Mouse (Mus musculus): ENCODE data around the gene Snx12. TPM values are rescaled to one million over a fixed set of nuclear protein-coding genes. Genes with fewer than 3 reads are reported as not detected.

Gene Snx12
- polyA plus RNA-seq, 2 experiments: 42.1 to 52.8 TPM

GRCm38 (mm10) chrX:101163278-101163677, 59.1 kb downstream of the Snx12 start:
- H3K9ac ChIP-seq (ENCODE audit: low read depth, low read length, severe bottlenecking): no peak overlapping the region
- ATAC-seq (ENCODE audit: low FRiP score, low read depth) (no peak), DNase-seq (ENCODE audit: low spot score) (no peak)
- H3K4me2 ChIP-seq (replicated peaks; ENCODE audit: low read depth, low read length, severe bottlenecking): no peak overlapping the region
- no peaks in the 10 kb centered on the region for H3K4me1 ChIP-seq (ENCODE audit: control insufficient read depth, insufficient read depth, low read length)
- H3K27me3 ChIP-seq (ENCODE audit: control insufficient read depth, insufficient read depth, low read length): no peaks in the 10 kb centered on the region
- no peaks in the 10 kb centered on the region for H3K9me3 ChIP-seq (ENCODE audit: control insufficient read depth, low read length)
- H3K4me3 ChIP-seq (replicated peaks; ENCODE audit: low read length): no peak overlapping the region
- 83% methylated on average over 3 of the region's 3 CpGs for WGBS
- TF ChIP-seq POLR2A (IDR thresholded peaks at IDR 0.05; ENCODE audit: borderline replicate concordance, extremely low read depth, insufficient read depth, insufficient read length): no peak
- H3K27ac ChIP-seq (replicated peaks; ENCODE audit: low read depth, low read length): no peak overlapping the region
- H3K36me3 ChIP-seq (ENCODE audit: control insufficient read depth, insufficient read depth, low read length): no peaks in the 10 kb centered on the region

GRCm38 (mm10) chrX:101162532-101162931, 59.8 kb downstream of the Snx12 start:
- no peak for TF ChIP-seq POLR2A (IDR thresholded peaks at IDR 0.05; ENCODE audit: borderline replicate concordance, extremely low read depth, insufficient read depth, insufficient read length)
- no peaks in the 10 kb centered on the region for H3K9me3 ChIP-seq (ENCODE audit: control insufficient read depth, low read length)
- no peak overlapping the region for H3K9ac ChIP-seq (ENCODE audit: low read depth, low read length, severe bottlenecking)
- H3K4me3 ChIP-seq (replicated peaks; ENCODE audit: low read length): no peak overlapping the region
- H3K36me3 ChIP-seq (ENCODE audit: control insufficient read depth, insufficient read depth, low read length): no peaks in the 10 kb centered on the region
- no peak overlapping the region for H3K4me2 ChIP-seq (replicated peaks; ENCODE audit: low read depth, low read length, severe bottlenecking)
- no peak overlapping the region for H3K27ac ChIP-seq (replicated peaks; ENCODE audit: low read depth, low read length)
- no peaks in the 10 kb centered on the region for H3K4me1 ChIP-seq (ENCODE audit: control insufficient read depth, insufficient read depth, low read length)
- no peaks in the 10 kb centered on the region for H3K27me3 ChIP-seq (ENCODE audit: control insufficient read depth, insufficient read depth, low read length)
- 85% methylated on average over 3 of the region's 3 CpGs for WGBS
- ATAC-seq (ENCODE audit: low FRiP score, low read depth): no peak
- no peak for DNase-seq (ENCODE audit: low spot score)

GRCm38 (mm10) chrX:101157488-101157887, 64.9 kb downstream of the Snx12 start:
- Histone ChIP-seq H3K4me2 (replicated peaks; ENCODE audit: low read depth, low read length, severe bottlenecking) (no peak overlapping the region), H3K27ac (replicated peaks; ENCODE audit: low read depth, low read length) (no peak overlapping the region), H3K36me3 (ENCODE audit: control insufficient read depth, insufficient read depth, low read length) (no peaks in the 10 kb centered on the region), H3K9me3 (ENCODE audit: control insufficient read depth, low read length) (no peaks in the 10 kb centered on the region), H3K9ac (ENCODE audit: low read depth, low read length, severe bottlenecking) (no peak overlapping the region), H3K4me1 (ENCODE audit: control insufficient read depth, insufficient read depth, low read length) (no peaks in the 10 kb centered on the region), H3K4me3 (replicated peaks; ENCODE audit: low read length) (no peak overlapping the region), H3K27me3 (ENCODE audit: control insufficient read depth, insufficient read depth, low read length) (no peaks in the 10 kb centered on the region)
- DNase-seq (ENCODE audit: low spot score) (no peak), ATAC-seq (ENCODE audit: low FRiP score, low read depth) (no peak)
- WGBS: 93% methylated on average over 2 of the region's 2 CpGs
- TF ChIP-seq POLR2A (IDR thresholded peaks at IDR 0.05; ENCODE audit: borderline replicate concordance, extremely low read depth, insufficient read depth, insufficient read length): no peak

- H3K4me1 ChIP-seq (ENCODE audit: control insufficient read depth, insufficient read depth, low read length): no peaks in the 10 kb centered on the region
- no peak overlapping the region for H3K9ac ChIP-seq (ENCODE audit: low read depth, low read length, severe bottlenecking)
- no peak overlapping the region for H3K4me3 ChIP-seq (replicated peaks; ENCODE audit: low read length)
- no peaks in the 10 kb centered on the region for H3K27me3 ChIP-seq (ENCODE audit: control insufficient read depth, insufficient read depth, low read length)
- H3K36me3 ChIP-seq (ENCODE audit: control insufficient read depth, insufficient read depth, low read length): no peaks in the 10 kb centered on the region
- no peaks in the 10 kb centered on the region for H3K9me3 ChIP-seq (ENCODE audit: control insufficient read depth, low read length)
- ATAC-seq (ENCODE audit: low FRiP score, low read depth) (peak; percentile 62; the same call in 1 of the 2 replicates), DNase-seq (ENCODE audit: low spot score) (peak; percentile 24)
- no peak for TF ChIP-seq POLR2A (IDR thresholded peaks at IDR 0.05; ENCODE audit: borderline replicate concordance, extremely low read depth, insufficient read depth, insufficient read length)
- no peak overlapping the region for H3K4me2 ChIP-seq (replicated peaks; ENCODE audit: low read depth, low read length, severe bottlenecking)
- no peak overlapping the region for H3K27ac ChIP-seq (replicated peaks; ENCODE audit: low read depth, low read length)
- 29% methylated on average over 5 of the region's 5 CpGs for WGBS
Measured at GRCm38 (mm10) chrX:101156369-101156768, 66.0 kb downstream of the Snx12 start.

- Histone ChIP-seq H3K9ac (ENCODE audit: low read depth, low read length, severe bottlenecking) (no peak overlapping the region), H3K9me3 (ENCODE audit: control insufficient read depth, low read length) (no peaks in the 10 kb centered on the region), H3K27ac (replicated peaks; ENCODE audit: low read depth, low read length) (no peak overlapping the region), H3K36me3 (ENCODE audit: control insufficient read depth, insufficient read depth, low read length) (no peaks in the 10 kb centered on the region), H3K4me2 (replicated peaks; ENCODE audit: low read depth, low read length, severe bottlenecking) (no peak overlapping the region), H3K4me3 (replicated peaks; ENCODE audit: low read length) (no peak overlapping the region), H3K27me3 (ENCODE audit: control insufficient read depth, insufficient read depth, low read length) (no peaks in the 10 kb centered on the region), H3K4me1 (ENCODE audit: control insufficient read depth, insufficient read depth, low read length) (no peaks in the 10 kb centered on the region)
- DNase-seq (ENCODE audit: low spot score): no peak
- 72% methylated on average over 5 of the region's 5 CpGs for WGBS
- TF ChIP-seq POLR2A (IDR thresholded peaks at IDR 0.05; ENCODE audit: borderline replicate concordance, extremely low read depth, insufficient read depth, insufficient read length): no peak
- ATAC-seq (ENCODE audit: low FRiP score, low read depth): no peak
Measured at GRCm38 (mm10) chrX:101147506-101147905, 74.9 kb downstream of the Snx12 start.
